Mouse (Mus musculus): Measurements from ENCODE around the gene C1qtnf4. TPM values are rescaled to one million over a fixed set of nuclear protein-coding genes. Genes with fewer than 3 reads are reported as not detected.

The C1qtnf4 gene
- polyA plus RNA-seq, 1 experiment: not detected

DNA sequence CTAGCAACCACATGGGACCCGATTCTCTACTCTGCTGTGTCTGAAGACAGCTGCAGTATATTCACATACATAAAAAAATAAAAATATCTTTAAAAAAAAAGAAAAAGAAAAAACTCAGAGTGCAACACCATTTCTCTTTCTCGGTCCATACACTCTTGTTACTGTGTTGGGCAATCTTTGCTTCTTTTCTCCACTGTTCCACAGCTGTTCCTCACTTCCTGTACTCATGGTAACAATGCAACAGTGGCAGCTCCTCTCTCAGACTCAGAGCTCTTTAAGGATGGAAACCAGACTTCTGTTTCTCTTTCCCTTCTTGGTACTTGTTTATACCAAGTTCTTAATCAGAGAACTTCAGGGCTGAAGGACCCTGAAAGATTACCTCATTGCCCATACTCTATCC, 17.7 kb downstream of the C1qtnf4 start:
- Histone ChIP-seq H3K27ac (ENCODE audit: insufficient read depth, low read depth, low read length) (no peak overlapping the region), H3K4me1 (ENCODE audit: control insufficient read depth, insufficient read depth, low read length) (peaks cover 8% of the 10 kb centered on the region), H3K4me3 (ENCODE audit: insufficient read depth, low read depth, low read length) (no peak overlapping the region)
- TF ChIP-seq POLR2A (IDR thresholded peaks at IDR 0.05; ENCODE audit: insufficient read depth, low read depth, low read length) (no peak), CTCF (IDR thresholded peaks at IDR 0.05; ENCODE audit: insufficient read depth, low read depth, low read length) (no peak)
- 68% methylated on average over 2 of the region's 2 CpGs for WGBS

DNA sequence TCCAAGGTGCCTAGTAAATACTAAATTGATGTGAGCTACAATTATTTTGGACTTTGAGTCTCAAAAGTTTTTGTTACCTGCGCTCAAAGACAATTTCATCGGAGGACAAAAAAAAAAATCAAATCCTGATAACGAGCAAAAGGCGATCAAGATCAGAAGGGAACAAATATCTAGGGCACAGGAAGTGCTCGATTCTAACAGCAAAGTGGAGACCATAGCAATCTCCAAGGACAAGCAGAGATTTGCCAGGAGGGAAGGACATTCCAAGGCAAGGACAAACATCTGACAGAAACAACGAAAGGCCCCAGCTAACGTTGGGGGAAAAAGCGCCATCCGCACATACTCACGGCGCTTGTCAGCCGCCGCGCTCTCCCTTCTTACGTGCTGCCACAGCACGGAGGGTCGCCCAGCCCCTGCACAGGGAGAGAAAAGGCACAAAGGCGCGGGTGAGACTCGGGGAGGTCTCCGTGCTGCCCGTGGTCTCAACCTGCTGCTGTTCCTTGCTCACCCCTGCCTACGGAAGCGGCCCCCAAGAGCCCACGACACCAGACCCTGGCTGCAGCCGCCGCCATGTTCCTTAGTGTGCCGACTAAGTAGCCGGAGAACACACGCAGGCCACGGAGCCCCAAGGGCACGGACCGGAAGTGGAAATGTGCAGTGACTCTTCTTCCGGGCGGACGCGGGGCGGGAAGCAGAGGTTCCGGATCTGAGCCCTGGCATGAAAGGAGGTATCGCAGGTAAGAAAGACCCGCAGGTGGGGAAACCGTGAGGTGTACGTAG, 18.6 kb downstream of the C1qtnf4 start, which contains the start of the genes Kbtbd4 and Ndufs3:
Kbtbd4 (plus strand) TSS at position 665 of the 780 bp plus-strand sequence.
Ndufs3 (minus strand) TSS at position 752 of the 780 bp plus-strand sequence.
- Histone ChIP-seq H3K27ac (ENCODE audit: insufficient read depth, low read depth, low read length) (peak within 1 kb of the TSS; percentile 93), H3K4me3 (ENCODE audit: insufficient read depth, low read depth, low read length) (peak within 1 kb of the TSS; percentile 96), H3K4me1 (ENCODE audit: control insufficient read depth, insufficient read depth, low read length) (peaks cover 8% of the 10 kb centered on the region)
- WGBS: under 1% methylated on average over 43 of the region's 43 CpGs
- TF ChIP-seq CTCF (IDR thresholded peaks at IDR 0.05; ENCODE audit: insufficient read depth, low read depth, low read length) (no peak), POLR2A (IDR thresholded peaks at IDR 0.05; ENCODE audit: insufficient read depth, low read depth, low read length) (peak; percentile 88)

DNA sequence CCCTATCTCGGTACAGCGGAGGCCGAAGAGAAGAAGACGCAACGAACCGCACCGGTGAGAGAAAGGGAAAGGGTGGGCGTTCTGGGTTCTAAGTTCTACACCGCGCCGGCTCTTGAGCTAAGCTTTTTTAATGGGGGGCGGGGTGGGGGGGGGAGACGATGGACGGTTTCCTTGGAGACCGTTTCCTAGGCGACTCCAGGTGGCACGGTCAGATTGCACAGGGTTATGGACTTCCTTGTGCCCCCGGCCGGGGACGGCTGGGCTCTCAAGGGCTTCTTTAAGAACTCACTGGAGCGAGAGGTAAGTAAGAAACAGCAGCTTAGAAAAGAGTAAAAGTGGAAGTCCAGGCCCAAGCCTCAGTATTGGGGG, 19.2 kb downstream of the C1qtnf4 start:
- under 1% methylated on average over 21 of the region's 21 CpGs for WGBS
- TF ChIP-seq POLR2A (IDR thresholded peaks at IDR 0.05; ENCODE audit: insufficient read depth, low read depth, low read length) (no peak), CTCF (IDR thresholded peaks at IDR 0.05; ENCODE audit: insufficient read depth, low read depth, low read length) (no peak)
- Histone ChIP-seq H3K4me3 (ENCODE audit: insufficient read depth, low read depth, low read length) (peak overlapping the region; percentile 96), H3K27ac (ENCODE audit: insufficient read depth, low read depth, low read length) (0 out of 2 replicates have a peak overlapping the region, but pooled peaks have one; percentile 70), H3K4me1 (ENCODE audit: control insufficient read depth, insufficient read depth, low read length) (peaks cover 8% of the 10 kb centered on the region)

DNA sequence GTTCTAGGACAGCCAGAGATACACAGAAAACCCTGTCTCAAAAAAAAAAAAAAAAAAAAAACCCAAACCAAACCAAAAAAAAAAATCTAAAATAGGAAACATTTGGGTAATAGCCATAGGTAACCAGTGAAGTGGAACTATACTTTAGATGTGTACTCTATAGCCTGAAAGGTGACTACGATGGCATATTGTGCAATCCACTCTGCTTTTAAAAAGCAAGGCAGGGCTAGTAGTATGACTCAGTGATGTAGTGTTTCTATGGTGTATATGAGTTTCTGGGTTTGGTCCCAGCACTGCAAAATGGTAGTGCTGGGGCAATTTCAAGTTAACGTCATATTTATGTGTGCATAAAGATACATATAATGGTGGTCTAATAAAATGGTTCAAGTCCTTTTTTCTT, 21.1 kb downstream of the C1qtnf4 start:
- 91% methylated on average over 2 of the region's 2 CpGs for WGBS
- TF ChIP-seq CTCF (IDR thresholded peaks at IDR 0.05; ENCODE audit: insufficient read depth, low read depth, low read length) (no peak), POLR2A (IDR thresholded peaks at IDR 0.05; ENCODE audit: insufficient read depth, low read depth, low read length) (no peak)
- Histone ChIP-seq H3K27ac (ENCODE audit: insufficient read depth, low read depth, low read length) (no peak overlapping the region), H3K4me3 (ENCODE audit: insufficient read depth, low read depth, low read length) (no peak overlapping the region), H3K4me1 (ENCODE audit: control insufficient read depth, insufficient read depth, low read length) (peaks cover 8% of the 10 kb centered on the region)

DNA sequence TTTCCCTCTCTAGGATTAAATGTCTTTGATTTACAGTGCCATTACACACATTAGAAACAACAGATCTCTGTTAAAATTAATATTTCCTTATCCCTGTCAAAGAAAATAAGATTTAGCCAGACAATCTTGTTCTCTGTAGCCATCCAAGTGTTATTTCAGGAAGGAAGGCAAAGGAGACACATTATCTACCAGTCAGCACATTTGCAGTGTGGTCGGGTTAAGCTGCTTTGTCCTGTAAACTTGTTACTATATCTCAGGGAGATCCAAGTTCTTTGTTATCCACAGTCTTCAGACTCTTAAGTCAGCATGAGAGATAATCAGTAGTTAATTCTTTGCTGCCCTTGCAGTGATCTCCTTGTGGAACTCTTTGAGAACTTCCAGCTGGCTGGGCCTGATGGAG, 25.2 kb downstream of the C1qtnf4 start:
- Histone ChIP-seq H3K4me3 (ENCODE audit: insufficient read depth, low read depth, low read length) (no peak overlapping the region), H3K27ac (ENCODE audit: insufficient read depth, low read depth, low read length) (no peak overlapping the region), H3K4me1 (ENCODE audit: control insufficient read depth, insufficient read depth, low read length) (peaks cover 6% of the 10 kb centered on the region)
- TF ChIP-seq CTCF (IDR thresholded peaks at IDR 0.05; ENCODE audit: insufficient read depth, low read depth, low read length): no peak
- TF ChIP-seq POLR2A (IDR thresholded peaks at IDR 0.05; ENCODE audit: insufficient read depth, low read depth, low read length): no peak
- 72% methylated on average over 1 of the region's 1 CpGs for WGBS

DNA sequence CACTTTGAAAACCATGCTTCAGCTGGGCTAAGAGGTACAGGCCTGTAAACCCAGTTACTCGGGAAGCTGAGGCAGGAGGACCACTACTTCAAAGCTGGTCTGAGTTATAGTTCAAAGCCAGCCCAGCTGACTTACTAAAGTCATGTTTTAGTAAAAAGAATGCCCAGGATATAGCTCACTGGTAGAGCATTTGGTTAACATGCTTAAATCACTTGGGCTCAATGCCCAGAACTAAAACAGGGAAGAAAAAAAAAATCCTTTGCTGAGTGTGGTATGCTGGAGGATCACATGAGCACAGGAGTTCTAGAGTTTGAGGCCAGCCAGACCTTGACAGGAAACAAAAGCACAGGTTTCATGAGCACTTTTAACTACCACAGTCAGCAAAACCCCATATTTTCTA, 26.0 kb downstream of the C1qtnf4 start:
- Histone ChIP-seq H3K27ac (ENCODE audit: insufficient read depth, low read depth, low read length) (no peak overlapping the region), H3K4me3 (ENCODE audit: insufficient read depth, low read depth, low read length) (no peak overlapping the region), H3K4me1 (ENCODE audit: control insufficient read depth, insufficient read depth, low read length) (peaks cover 5% of the 10 kb centered on the region)
- WGBS: 81% methylated on average over 1 of the region's 1 CpGs
- no peak for TF ChIP-seq POLR2A (IDR thresholded peaks at IDR 0.05; ENCODE audit: insufficient read depth, low read depth, low read length)
- no peak for TF ChIP-seq CTCF (IDR thresholded peaks at IDR 0.05; ENCODE audit: insufficient read depth, low read depth, low read length)

DNA sequence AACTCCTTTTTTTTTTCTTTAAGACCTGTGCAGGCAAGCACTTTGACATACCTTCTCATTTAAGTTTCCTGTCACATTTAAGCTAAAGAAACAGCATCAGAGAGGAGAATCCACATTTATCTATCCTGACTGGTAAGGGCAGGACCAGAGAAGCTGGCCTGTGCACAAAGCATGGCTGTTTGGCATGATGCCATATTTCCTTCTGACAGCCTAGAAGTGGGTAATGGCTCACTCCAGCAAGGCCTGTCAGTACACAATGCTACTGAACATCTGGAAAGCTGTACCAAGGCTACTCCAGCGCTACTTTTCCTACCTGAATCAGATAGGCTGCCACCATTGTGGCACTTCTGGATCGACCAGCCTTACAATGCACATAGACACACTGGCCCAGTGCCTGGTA, 28.0 kb downstream of the C1qtnf4 start:
- H3K27ac ChIP-seq (ENCODE audit: insufficient read depth, low read depth, low read length): no peak overlapping the region
- peaks cover 8% of the 10 kb centered on the region for H3K4me1 ChIP-seq (ENCODE audit: control insufficient read depth, insufficient read depth, low read length)
- H3K4me3 ChIP-seq (ENCODE audit: insufficient read depth, low read depth, low read length): no peak overlapping the region
- no peak for TF ChIP-seq CTCF (IDR thresholded peaks at IDR 0.05; ENCODE audit: insufficient read depth, low read depth, low read length)
- TF ChIP-seq POLR2A (IDR thresholded peaks at IDR 0.05; ENCODE audit: insufficient read depth, low read depth, low read length): no peak
- WGBS: 26% methylated on average over 2 of the region's 2 CpGs

DNA sequence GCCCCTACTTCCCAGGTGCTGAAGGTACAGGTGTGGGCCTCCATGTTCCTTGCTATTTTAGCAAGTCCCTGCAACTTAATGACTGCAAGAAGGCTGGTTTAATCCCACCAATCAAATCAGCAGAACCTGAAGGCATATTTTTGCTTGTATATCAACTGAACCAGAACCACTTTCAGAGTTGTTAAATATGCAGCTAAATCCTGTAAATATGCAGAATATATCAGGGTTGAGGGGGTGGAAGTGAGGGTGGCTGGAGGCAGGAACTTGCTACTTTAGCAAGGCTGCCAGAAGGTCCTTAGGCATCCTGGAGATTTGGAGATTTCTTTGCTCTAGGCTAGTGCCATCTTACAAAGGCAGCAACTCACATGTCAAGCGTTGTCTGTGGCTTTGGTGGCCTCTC, 29.9 kb downstream of the C1qtnf4 start:
- 74% methylated on average over 1 of the region's 1 CpGs for WGBS
- Histone ChIP-seq H3K4me3 (ENCODE audit: insufficient read depth, low read depth, low read length) (no peak overlapping the region), H3K4me1 (ENCODE audit: control insufficient read depth, insufficient read depth, low read length) (peaks cover 8% of the 10 kb centered on the region), H3K27ac (ENCODE audit: insufficient read depth, low read depth, low read length) (peak overlapping the region; percentile 43; the same call in 1 of the 2 replicates)
- no peak for TF ChIP-seq CTCF (IDR thresholded peaks at IDR 0.05; ENCODE audit: insufficient read depth, low read depth, low read length)
- TF ChIP-seq POLR2A (IDR thresholded peaks at IDR 0.05; ENCODE audit: insufficient read depth, low read depth, low read length): no peak

DNA sequence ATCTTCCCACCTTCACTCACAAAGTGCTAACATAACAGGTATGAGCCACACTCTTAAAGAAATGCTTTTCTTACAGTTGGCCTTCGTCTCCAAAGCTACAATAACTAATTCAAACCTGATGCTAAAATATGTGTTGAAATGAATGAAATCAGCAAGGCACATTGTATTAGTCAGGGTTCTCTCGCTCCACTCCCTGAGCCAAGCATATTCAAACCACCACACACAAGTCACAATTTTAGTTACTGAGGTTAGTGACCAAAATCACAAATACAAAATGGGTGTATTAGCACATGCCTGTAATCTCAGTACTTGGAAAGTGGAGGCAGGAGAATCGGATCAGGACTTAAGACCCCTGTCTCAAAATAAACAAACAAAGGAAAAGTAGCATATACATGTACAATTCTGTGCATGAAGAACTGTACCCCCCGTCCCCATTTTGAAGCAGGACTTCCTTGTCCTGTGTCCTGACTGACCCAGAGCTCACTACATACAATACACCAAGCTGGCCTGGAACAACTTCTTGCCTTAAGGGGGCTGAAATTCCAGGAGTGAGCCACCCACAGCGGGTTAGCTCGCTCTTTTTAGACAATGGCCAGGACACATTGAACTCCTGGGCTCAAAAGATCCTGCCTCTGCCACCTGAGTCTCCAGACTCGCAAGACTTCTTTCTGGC, 31.0 kb downstream of the C1qtnf4 start:
- WGBS: 9% methylated on average over 7 of the region's 7 CpGs
- H3K4me3 ChIP-seq (ENCODE audit: insufficient read depth, low read depth, low read length): peak overlapping the region; percentile 62
- H3K27ac ChIP-seq (ENCODE audit: insufficient read depth, low read depth, low read length): peak overlapping the region; percentile 78
- TF ChIP-seq CTCF (IDR thresholded peaks at IDR 0.05; ENCODE audit: insufficient read depth, low read depth, low read length) (no peak), POLR2A (IDR thresholded peaks at IDR 0.05; ENCODE audit: insufficient read depth, low read depth, low read length) (no peak)
- H3K4me1 ChIP-seq (ENCODE audit: control insufficient read depth, insufficient read depth, low read length): peaks cover 8% of the 10 kb centered on the region
